Mouse (Mus musculus): ENCODE results near the gene Gtf2f1. TPM values are rescaled to one million over a fixed set of nuclear protein-coding genes. Genes with fewer than 3 reads are reported as not detected.

Gene Gtf2f1
- polyA plus RNA-seq, 1 experiment from 2014 or later: 80.4 TPM

- 75% methylated on average over 3 of the region's 3 CpGs for WGBS
- H3K9ac ChIP-seq (replicated peaks): no peak overlapping the region
Observed at GRCm38 (mm10) chr17:56985656-56986055, 25.4 kb downstream of the Gtf2f1 start.

GRCm38 (mm10) chr17:56984886-56985285, 26.2 kb downstream of the Gtf2f1 start:
- H3K4me1 ChIP-seq: peaks cover 3% of the 10 kb centered on the region; the same call in 1 of the 2 replicates
- H3K27ac ChIP-seq (replicated peaks): no peak overlapping the region
- no peak overlapping the region for H3K4me3 ChIP-seq
- no peaks in the 10 kb centered on the region for H3K27me3 ChIP-seq
- no peaks in the 10 kb centered on the region for H3K9me3 ChIP-seq
- WGBS: 87% methylated on average over 9 of the region's 9 CpGs
- no peak overlapping the region for H3K9ac ChIP-seq (replicated peaks)
- H3K4me2 ChIP-seq (replicated peaks): no peak overlapping the region
- no peaks in the 10 kb centered on the region for H3K36me3 ChIP-seq
- ATAC-seq (replicated peaks): no peak

More at GRCm38 (mm10) chr17:56985656-56986055, 25.4 kb downstream of the Gtf2f1 start:
- no peaks in the 10 kb centered on the region for H3K9me3 ChIP-seq
- H3K4me3 ChIP-seq: no peak overlapping the region
- no peaks in the 10 kb centered on the region for H3K27me3 ChIP-seq
- H3K36me3 ChIP-seq: no peaks in the 10 kb centered on the region
- no peak overlapping the region for H3K4me2 ChIP-seq (replicated peaks)
- H3K4me1 ChIP-seq: peaks cover 3% of the 10 kb centered on the region
- no peak overlapping the region for H3K27ac ChIP-seq (replicated peaks)
- no peak for ATAC-seq (replicated peaks)

GRCm38 (mm10) chr17:56982013-56982412, 29.1 kb downstream of the Gtf2f1 start, which contains the start of gene Acer1:
Gene Acer1, minus strand, starts transcription at chr17:56982126.
- no peak within 1 kb of the TSS for H3K9ac ChIP-seq (replicated peaks)
- H3K36me3 ChIP-seq: no peaks in the 10 kb centered on the region
- no peak for ATAC-seq (replicated peaks)
- no peaks in the 10 kb centered on the region for H3K4me1 ChIP-seq
- WGBS: 79% methylated on average over 5 of the region's 5 CpGs
- no peak within 1 kb of the TSS for H3K4me3 ChIP-seq
- no peaks in the 10 kb centered on the region for H3K9me3 ChIP-seq
- no peak within 1 kb of the TSS for H3K4me2 ChIP-seq (replicated peaks)
- no peak within 1 kb of the TSS for H3K27ac ChIP-seq (replicated peaks)
- no peaks in the 10 kb centered on the region for H3K27me3 ChIP-seq

DNA sequence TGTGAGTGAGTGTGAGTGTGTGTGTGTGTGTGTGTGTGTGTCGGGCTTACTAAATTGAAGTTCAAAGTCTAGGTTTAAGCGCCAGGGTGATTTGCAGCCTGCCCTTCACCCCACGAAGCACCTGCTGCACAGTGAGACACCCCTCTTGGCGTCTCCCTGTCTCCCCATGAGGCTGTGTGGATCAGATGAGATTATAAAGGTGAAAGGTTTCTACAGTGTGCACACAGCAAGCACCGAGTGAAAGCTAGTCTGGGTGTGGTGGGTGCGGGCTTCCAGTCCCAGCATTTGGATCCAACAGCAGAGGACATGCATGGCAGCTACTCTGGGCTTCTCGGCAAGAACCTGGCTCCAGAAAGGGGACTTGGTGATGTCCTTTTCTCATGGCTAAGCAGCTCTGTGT, 30.0 kb downstream of the Gtf2f1 start:
- H3K9ac ChIP-seq (replicated peaks): no peak overlapping the region
- no peaks in the 10 kb centered on the region for H3K4me1 ChIP-seq
- no peaks in the 10 kb centered on the region for H3K9me3 ChIP-seq
- no peaks in the 10 kb centered on the region for H3K36me3 ChIP-seq
- H3K4me2 ChIP-seq (replicated peaks): no peak overlapping the region
- ATAC-seq (replicated peaks): no peak
- H3K4me3 ChIP-seq: no peak overlapping the region
- 82% methylated on average over 7 of the region's 7 CpGs for WGBS
- no peaks in the 10 kb centered on the region for H3K27me3 ChIP-seq
- no peak overlapping the region for H3K27ac ChIP-seq (replicated peaks)

- H3K9me3 ChIP-seq: no peaks in the 10 kb centered on the region
- WGBS: 46% methylated on average over 4 of the region's 8 CpGs
- H3K4me2 ChIP-seq (replicated peaks): no peak overlapping the region
- H3K27me3 ChIP-seq: no peaks in the 10 kb centered on the region
- H3K27ac ChIP-seq (replicated peaks): no peak overlapping the region
- H3K9ac ChIP-seq (replicated peaks): no peak overlapping the region
- no peaks in the 10 kb centered on the region for H3K36me3 ChIP-seq
- no peak overlapping the region for H3K4me3 ChIP-seq
- ATAC-seq (replicated peaks): no peak
- H3K4me1 ChIP-seq: no peaks in the 10 kb centered on the region
Observed at GRCm38 (mm10) chr17:56979524-56979923, 31.6 kb downstream of the Gtf2f1 start.

DNA sequence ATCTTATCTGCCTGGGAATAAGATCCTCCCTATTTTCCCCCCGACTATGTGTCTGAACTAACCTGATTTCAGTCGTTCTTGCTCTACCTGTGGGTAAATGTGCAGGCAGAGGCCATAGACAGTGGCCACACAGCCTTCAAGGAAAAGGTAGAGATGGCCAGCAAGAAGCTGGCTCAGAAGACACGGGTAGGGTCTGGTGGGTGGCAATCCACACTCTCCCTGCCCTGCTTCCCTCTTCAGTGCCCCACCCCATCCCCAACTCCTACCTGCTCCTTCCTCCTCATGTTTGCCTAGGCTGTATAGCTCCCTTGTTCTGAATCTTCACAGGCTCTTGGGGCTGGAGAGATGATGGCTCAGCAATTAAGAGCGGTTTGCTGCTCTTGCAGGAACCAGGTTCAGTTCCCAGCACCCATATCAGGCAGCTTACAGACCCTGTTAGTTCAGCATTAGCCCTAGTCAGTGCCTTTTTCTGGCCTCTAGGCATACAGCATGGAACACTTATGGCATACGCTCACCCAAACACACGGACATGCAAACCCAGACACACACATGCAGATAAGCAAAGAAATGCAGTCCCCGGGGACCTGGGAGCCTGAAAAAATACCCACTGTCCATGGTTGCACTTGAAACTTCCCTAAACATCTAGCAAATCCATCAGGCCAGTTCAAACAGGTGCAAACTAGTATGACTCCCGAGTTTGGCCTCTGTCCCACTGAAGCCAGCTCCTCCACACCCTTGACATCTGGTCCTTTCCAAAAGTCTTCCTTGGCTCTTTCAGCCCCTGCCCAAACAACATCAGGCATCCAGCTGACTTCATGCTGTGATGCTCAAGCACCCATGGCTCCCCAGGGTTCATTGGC, 34.3 kb downstream of the Gtf2f1 start:
- Histone ChIP-seq H3K27ac (replicated peaks) (no peak overlapping the region), H3K27me3 (no peaks in the 10 kb centered on the region), H3K9me3 (no peaks in the 10 kb centered on the region), H3K4me1 (no peaks in the 10 kb centered on the region), H3K4me2 (replicated peaks) (no peak overlapping the region), H3K4me3 (no peak overlapping the region), H3K9ac (replicated peaks) (no peak overlapping the region), H3K36me3 (no peaks in the 10 kb centered on the region)
- no peak for ATAC-seq (replicated peaks)
- 82% methylated on average over 8 of the region's 8 CpGs for WGBS

GRCm38 (mm10) chr17:56975391-56975790, 35.7 kb downstream of the Gtf2f1 start:
- ATAC-seq (replicated peaks): no peak
- Histone ChIP-seq H3K4me2 (replicated peaks) (no peak overlapping the region), H3K36me3 (no peaks in the 10 kb centered on the region), H3K27ac (replicated peaks) (no peak overlapping the region), H3K4me3 (no peak overlapping the region), H3K4me1 (no peaks in the 10 kb centered on the region), H3K27me3 (no peaks in the 10 kb centered on the region), H3K9me3 (no peaks in the 10 kb centered on the region), H3K9ac (replicated peaks) (no peak overlapping the region)
- 73% methylated on average over 3 of the region's 3 CpGs for WGBS

GRCm38 (mm10) chr17:56974708-56975240, 36.3 kb downstream of the Gtf2f1 start:
- ATAC-seq (replicated peaks): no peak
- Histone ChIP-seq H3K9me3 (no peaks in the 10 kb centered on the region), H3K27me3 (no peaks in the 10 kb centered on the region), H3K4me1 (no peaks in the 10 kb centered on the region), H3K36me3 (no peaks in the 10 kb centered on the region), H3K4me3 (no peak overlapping the region), H3K27ac (replicated peaks) (no peak overlapping the region), H3K4me2 (replicated peaks) (no peak overlapping the region), H3K9ac (replicated peaks) (no peak overlapping the region)
- 80% methylated on average over 5 of the region's 5 CpGs for WGBS

DNA sequence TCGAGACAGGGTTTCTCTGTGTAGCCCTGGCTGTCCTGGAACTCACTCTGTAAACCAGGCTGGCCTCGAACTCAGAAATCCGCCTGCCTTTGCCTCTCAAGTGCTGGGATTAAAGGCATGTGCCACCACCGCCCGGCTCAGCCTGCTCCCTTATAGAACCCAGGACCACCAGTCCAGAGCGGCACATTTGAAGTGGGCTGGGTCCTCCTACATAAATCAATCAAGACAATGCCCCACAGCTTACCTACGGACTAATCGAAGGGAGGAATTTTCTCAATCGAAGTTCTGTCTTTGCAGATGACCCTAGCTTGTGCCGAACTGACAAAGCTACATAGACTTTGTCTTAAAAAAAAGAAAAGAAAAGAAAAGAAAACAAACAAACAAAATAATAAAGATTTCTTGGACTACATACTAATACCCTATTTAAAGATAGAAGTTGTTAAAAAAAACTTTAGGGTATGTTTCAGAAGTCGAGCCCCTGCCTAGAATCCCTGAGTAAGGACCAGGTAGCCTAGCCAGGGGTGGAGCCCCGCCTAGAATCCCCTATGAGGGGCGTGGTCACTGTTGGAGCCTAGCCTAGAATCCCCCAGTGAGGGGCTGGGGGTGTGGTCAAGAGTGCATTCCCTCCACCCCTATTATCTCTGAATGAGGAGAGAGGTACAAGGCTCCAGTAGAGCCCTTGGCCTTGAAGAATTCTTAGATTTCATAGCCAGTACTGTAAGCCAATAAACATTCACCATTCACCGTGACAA, 37.0 kb downstream of the Gtf2f1 start:
- H3K4me2 ChIP-seq (replicated peaks): no peak overlapping the region
- WGBS: 67% methylated on average over 14 of the region's 14 CpGs
- no peaks in the 10 kb centered on the region for H3K9me3 ChIP-seq
- H3K4me3 ChIP-seq: no peak overlapping the region
- H3K9ac ChIP-seq (replicated peaks): no peak overlapping the region
- H3K27ac ChIP-seq (replicated peaks): no peak overlapping the region
- ATAC-seq (replicated peaks): no peak
- H3K4me1 ChIP-seq: no peaks in the 10 kb centered on the region
- no peaks in the 10 kb centered on the region for H3K27me3 ChIP-seq
- no peaks in the 10 kb centered on the region for H3K36me3 ChIP-seq

GRCm38 (mm10) chr17:56970081-56970480, 41.0 kb downstream of the Gtf2f1 start:
- Histone ChIP-seq H3K27ac (replicated peaks) (no peak overlapping the region), H3K4me1 (no peaks in the 10 kb centered on the region), H3K4me3 (no peak overlapping the region), H3K27me3 (no peaks in the 10 kb centered on the region), H3K9me3 (no peaks in the 10 kb centered on the region), H3K4me2 (replicated peaks) (no peak overlapping the region), H3K9ac (replicated peaks) (no peak overlapping the region), H3K36me3 (no peaks in the 10 kb centered on the region)
- WGBS: 68% methylated on average over 5 of the region's 5 CpGs
- no peak for ATAC-seq (replicated peaks)

- WGBS: 65% methylated on average over 3 of the region's 3 CpGs
- no peaks in the 10 kb centered on the region for H3K36me3 ChIP-seq
- H3K9ac ChIP-seq (replicated peaks): no peak overlapping the region
- H3K4me2 ChIP-seq (replicated peaks): no peak overlapping the region
- H3K27me3 ChIP-seq: no peaks in the 10 kb centered on the region
- H3K27ac ChIP-seq (replicated peaks): no peak overlapping the region
- ATAC-seq (replicated peaks): no peak
- H3K4me3 ChIP-seq: no peak overlapping the region
- H3K4me1 ChIP-seq: no peaks in the 10 kb centered on the region
- H3K9me3 ChIP-seq: no peaks in the 10 kb centered on the region
Observed at GRCm38 (mm10) chr17:56969321-56969720, 41.8 kb downstream of the Gtf2f1 start.

DNA sequence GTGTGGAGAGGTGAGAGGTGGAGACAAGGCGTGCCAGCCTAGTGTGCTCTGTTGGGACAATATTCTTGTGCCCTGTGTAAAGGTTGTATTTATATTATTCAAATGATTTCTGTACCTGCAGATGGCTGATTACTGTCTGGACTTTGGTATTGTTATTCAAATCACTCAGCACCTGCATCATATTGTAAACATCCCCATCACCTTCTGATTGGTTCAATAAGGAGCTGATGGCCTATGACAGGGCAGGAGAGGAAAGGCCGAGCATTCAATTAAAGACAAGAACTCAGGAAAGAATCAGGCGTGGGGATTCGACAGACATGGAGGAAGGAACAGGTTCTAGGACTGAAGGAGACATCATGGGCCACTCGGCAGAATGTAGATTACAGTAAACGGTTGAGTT, 47.4 kb downstream of the Gtf2f1 start:
- Histone ChIP-seq H3K9me3 (no peaks in the 10 kb centered on the region), H3K4me2 (replicated peaks) (no peak overlapping the region), H3K27me3 (no peaks in the 10 kb centered on the region), H3K36me3 (no peaks in the 10 kb centered on the region), H3K27ac (replicated peaks) (no peak overlapping the region), H3K4me1 (no peaks in the 10 kb centered on the region), H3K9ac (replicated peaks) (no peak overlapping the region), H3K4me3 (no peak overlapping the region)
- no peak for ATAC-seq (replicated peaks)
- 78% methylated on average over 6 of the region's 6 CpGs for WGBS

Data from forebrain, embryonic 15.5 days (tissue).